Mouse (Mus musculus) stomach, embryonic 16.5 days (tissue): ENCODE data around the gene Naa38. TPM values are rescaled to one million over a fixed set of nuclear protein-coding genes. Genes with fewer than 3 reads are reported as not detected.
A peak's percentile ranks its signal among the peaks of the same experiment; 100 is the strongest.

Experiments
- ATAC-seq: fragments of 200-750 bp; cut with Nextera tagmentation; 2 replicates; pipeline ENCODE4 v1.8.0; 2017; ENCODE audit warnings: moderate number of reproducible peaks, moderate TSS enrichment; ENCODE audit not compliant: insufficient read depth, low FRiP score
- H3K27ac ChIP-seq: fragments of 300-500 bp; sonication (generic); 2 replicates; pipeline ENCODE4 v1.5.1; 2014; ENCODE audit warnings: low read length
- H3K27me3 ChIP-seq: fragments of 300-500 bp; sonication (generic); 2 replicates; pipeline ENCODE4 v1.6.1; 2014; ENCODE audit warnings: low read length, control low read depth, mixed read lengths; ENCODE audit not compliant: control insufficient read depth, insufficient read depth
- H3K36me3 ChIP-seq: fragments of 300-500 bp; sonication (generic); 2 replicates; pipeline ENCODE4 v1.6.1; 2014; ENCODE audit warnings: low read length; ENCODE audit not compliant: control insufficient read depth, insufficient read depth
- H3K4me1 ChIP-seq: fragments of 300-500 bp; sonication (generic); 2 replicates; pipeline ENCODE4 v1.6.1; 2014; ENCODE audit warnings: low read length, control low read depth, mixed read lengths; ENCODE audit not compliant: control insufficient read depth, insufficient read depth
- H3K4me2 ChIP-seq: fragments of 300-500 bp; sonication (generic); 2 replicates; pipeline ENCODE4 v1.6.1; 2014; ENCODE audit warnings: low read depth, low read length, mixed read lengths
- H3K4me3 ChIP-seq: fragments of 300-500 bp; sonication (generic); replicated peaks from 2 replicates; pipeline ENCODE4 v1.5.1; 2014; ENCODE audit warnings: mild to moderate bottlenecking, low read length
- H3K9ac ChIP-seq: fragments of 300-500 bp; sonication (generic); 2 replicates; pipeline ENCODE4 v1.6.1; 2014; ENCODE audit warnings: low read length
- H3K9me3 ChIP-seq: fragments of 300-500 bp; sonication (generic); replicated peaks from 2 replicates; pipeline ENCODE4 v1.6.1; 2016; ENCODE audit warnings: low read length, control low read depth; ENCODE audit not compliant: control insufficient read depth
- WGBS: fragments of 180-500 bp; shearing (Covaris S2); extraction: QIAGEN DNeasy Blood & Tissue Kit; methylation state at CpG from one replicate; pipeline ENCODE4 v1.1.7; 2014; 5-methylcytosine and 5-hydroxymethylcytosine counted together
- polyA plus RNA-seq: library from polyadenylated mRNA; unstranded; fragments of >200 nt; fragmentation: Nextera tagmentation; extraction: Ambion mirVana; gene quantifications from 2 replicates; pipeline ENCODE4 v1.2.1, GENCODE M21; 2015

Naa38 gene
- polyA plus RNA-seq, 1 experiment from 2014 or later: 148 TPM

DNA sequence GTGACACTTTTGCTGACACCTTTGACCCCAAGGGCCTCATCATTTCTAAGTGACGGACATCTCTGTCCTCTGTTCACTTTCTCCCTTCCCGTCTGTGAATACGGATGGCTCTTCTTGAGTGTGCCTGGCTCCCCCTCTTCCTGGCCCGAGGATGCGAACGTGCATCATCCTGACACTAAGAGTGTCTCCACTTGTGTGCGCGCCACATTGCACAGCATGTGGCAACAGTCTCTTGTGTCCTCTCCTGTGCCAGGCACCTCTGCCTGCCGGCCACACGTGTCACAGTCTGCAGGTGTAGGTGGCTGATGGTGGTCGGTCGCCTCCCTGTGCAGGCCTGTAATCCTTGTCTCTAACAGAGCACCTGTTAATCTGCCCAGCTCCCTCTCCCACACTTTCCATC is 23.7 kb upstream of the Naa38 start:
- peak overlapping the region; percentile 5; the same call in 1 of the 2 replicates for H3K9ac ChIP-seq
- H3K9me3 ChIP-seq: no peaks in the 10 kb centered on the region
- no peaks in the 10 kb centered on the region for H3K27me3 ChIP-seq
- ATAC-seq: no peak
- peaks cover 33% of the 10 kb centered on the region for H3K4me1 ChIP-seq
- WGBS: 52% methylated on average over 12 of the region's 12 CpGs
- H3K4me3 ChIP-seq: no peak overlapping the region
- peak overlapping the region; percentile 89 for H3K27ac ChIP-seq
- H3K36me3 ChIP-seq: no peaks in the 10 kb centered on the region; the same call in 1 of the 2 replicates
- H3K4me2 ChIP-seq: peak overlapping the region; percentile 40; the same call in 1 of the 2 replicates

DNA sequence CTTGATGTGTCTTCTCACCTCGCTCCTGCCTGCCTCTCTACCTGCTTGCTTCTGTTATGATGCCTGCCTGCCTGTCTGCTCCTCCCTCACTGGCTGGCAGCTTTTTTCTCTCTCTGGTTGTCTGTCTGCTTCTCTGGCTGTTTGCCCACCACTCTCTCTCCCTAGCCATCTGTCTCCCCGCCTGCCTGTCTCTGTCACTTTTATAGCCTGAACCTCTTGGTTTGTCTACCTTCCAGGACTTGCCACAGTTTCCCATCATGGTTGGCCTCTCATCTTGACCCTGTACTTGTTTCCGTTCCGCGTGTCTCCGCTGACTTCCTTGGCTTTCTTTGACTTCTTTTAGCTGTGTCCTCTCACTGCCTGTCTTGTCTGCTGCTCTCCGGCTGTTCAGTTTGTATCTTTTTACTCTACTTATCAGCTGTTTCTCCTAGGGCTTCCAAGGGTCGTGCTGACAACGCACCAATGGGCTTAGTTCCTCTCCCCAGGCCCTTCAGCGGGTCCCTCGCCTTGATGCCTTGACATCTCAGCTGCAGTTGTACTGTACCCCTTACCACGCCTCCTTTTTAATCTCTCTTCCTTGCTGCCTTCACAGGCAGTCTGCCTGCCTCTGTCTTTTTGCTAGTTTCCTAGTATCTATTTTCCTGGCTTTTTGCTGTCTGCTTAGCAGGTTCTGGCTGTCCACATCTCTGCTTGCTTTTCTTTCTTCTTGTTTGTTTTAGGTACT is 23.1 kb upstream of the Naa38 start:
- Histone ChIP-seq H3K9ac (peak overlapping the region; percentile 5; the same call in 1 of the 2 replicates), H3K4me2 (peak overlapping the region; percentile 27; the same call in 1 of the 2 replicates), H3K4me3 (no peak overlapping the region), H3K36me3 (no peaks in the 10 kb centered on the region; the same call in 1 of the 2 replicates), H3K27ac (peak overlapping the region; percentile 89), H3K4me1 (peaks cover 33% of the 10 kb centered on the region), H3K9me3 (no peaks in the 10 kb centered on the region), H3K27me3 (no peaks in the 10 kb centered on the region)
- no peak for ATAC-seq
- WGBS: 36% methylated on average over 12 of the region's 12 CpGs

DNA sequence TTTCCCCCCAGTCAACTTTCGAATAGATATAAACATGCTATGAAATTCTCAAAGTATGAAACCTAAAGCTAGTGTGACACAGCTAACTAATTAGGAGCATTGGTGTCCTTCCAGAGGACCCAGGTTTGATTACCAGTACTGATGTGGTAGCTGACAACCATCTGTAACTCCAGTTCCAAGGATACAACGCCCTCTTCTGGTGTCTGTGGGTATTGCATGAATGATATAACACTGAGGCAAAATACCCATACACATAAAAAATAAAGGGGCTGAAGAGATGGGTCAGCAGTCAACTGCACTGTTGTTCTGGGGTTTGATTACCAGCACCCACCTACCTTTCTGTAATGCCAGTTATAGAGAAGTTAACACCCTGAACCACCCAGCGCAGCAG is 22.5 kb upstream of the Naa38 start:
- no peak overlapping the region for H3K4me3 ChIP-seq
- no peak overlapping the region for H3K4me2 ChIP-seq
- H3K9me3 ChIP-seq: no peaks in the 10 kb centered on the region
- peak overlapping the region; percentile 89 for H3K27ac ChIP-seq
- 54% methylated on average over 3 of the region's 3 CpGs for WGBS
- H3K27me3 ChIP-seq: no peaks in the 10 kb centered on the region
- ATAC-seq: no peak
- no peak overlapping the region for H3K9ac ChIP-seq
- no peaks in the 10 kb centered on the region; the same call in 1 of the 2 replicates for H3K36me3 ChIP-seq
- H3K4me1 ChIP-seq: peaks cover 33% of the 10 kb centered on the region

DNA sequence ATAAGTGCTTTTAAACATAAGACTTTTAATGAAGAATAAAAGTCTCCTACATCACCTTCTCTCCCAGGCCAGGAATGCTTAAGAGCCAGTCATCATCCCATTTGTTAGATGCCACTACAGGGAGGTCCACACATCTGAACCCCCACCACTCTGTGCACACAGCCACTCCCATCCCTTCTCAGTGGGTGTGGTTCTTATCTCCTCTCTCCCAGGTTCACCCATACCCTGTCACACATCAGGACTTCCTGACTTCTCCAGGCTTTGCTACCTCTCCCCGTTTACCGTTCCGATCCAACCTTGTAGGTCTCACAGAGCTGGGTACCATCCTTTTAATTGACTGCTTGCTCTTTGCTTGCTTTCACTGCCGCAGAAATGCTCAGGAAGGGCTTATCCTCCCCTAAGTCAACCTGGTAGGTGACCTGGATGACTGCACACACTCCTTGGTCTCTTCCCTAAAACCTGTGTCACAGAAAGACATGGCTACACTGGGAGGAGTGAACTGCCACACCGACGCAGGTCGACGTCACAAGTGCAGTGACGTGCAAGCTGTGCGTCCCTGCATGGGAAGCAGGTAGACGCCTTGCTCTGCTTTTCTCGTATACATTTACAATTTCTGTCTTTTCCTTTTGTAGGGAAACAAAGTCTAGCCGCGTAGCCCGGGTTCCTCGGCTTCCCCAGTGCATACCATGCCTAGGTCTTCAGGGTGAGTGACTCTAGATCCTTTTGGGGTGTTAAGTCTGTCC is 21.9 kb upstream of the Naa38 start:
- Histone ChIP-seq H3K9me3 (no peaks in the 10 kb centered on the region), H3K36me3 (no peaks in the 10 kb centered on the region; the same call in 1 of the 2 replicates), H3K4me1 (peaks cover 33% of the 10 kb centered on the region), H3K9ac (peak overlapping the region; percentile 12; the same call in 1 of the 2 replicates), H3K27ac (no peak overlapping the region), H3K4me2 (no peak overlapping the region), H3K4me3 (no peak overlapping the region), H3K27me3 (no peaks in the 10 kb centered on the region)
- no peak for ATAC-seq
- WGBS: 86% methylated on average over 16 of the region's 16 CpGs

DNA sequence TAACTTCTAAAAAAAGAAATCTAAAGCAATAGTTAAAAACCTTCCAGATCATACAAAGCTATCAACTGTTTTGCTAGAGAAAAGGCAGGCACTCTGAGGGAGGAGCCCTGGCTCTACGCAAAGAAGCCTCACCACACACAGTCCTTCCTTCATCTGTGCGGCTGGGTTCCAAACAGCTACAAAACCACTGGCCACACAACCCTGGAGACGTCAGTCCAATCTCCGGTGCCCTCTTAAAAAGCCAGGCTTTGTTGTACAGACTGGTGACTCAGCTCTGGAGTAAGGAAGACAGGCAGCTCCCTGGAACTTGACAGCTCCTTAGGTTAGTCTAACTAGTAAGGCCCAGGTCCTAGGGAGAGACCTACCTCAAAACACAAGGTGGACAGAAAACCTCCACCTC is 19.6 kb upstream of the Naa38 start:
- no peak for ATAC-seq

DNA sequence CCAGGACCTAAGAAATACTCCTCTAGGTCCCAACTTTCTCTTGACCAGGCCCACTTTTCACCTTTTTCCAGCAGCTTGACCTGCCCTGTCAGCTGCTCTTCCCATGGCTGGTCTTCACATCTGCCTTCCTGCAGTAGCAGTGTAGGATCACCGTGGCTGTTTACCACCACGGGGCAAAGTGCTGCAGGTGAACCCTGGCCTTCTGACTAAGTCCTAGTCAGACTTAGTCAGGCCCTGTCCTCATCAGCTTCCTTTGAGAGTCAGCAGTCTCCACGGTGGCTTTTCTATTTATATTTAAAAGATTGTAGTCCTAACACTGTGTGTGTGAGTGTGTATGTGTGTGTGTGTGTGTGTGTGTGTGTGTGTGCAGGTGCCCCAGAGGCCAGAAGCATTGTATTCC is 17.5 kb upstream of the Naa38 start:
- H3K27ac ChIP-seq: no peak overlapping the region
- no peaks in the 10 kb centered on the region for H3K9me3 ChIP-seq
- no peak overlapping the region for H3K4me3 ChIP-seq
- H3K36me3 ChIP-seq: no peaks in the 10 kb centered on the region; the same call in 1 of the 2 replicates
- H3K27me3 ChIP-seq: no peaks in the 10 kb centered on the region
- WGBS: 56% methylated on average over 3 of the region's 3 CpGs
- H3K9ac ChIP-seq: no peak overlapping the region
- H3K4me1 ChIP-seq: peaks cover 9% of the 10 kb centered on the region
- no peak overlapping the region for H3K4me2 ChIP-seq
- ATAC-seq: peak; percentile 52; the same call in 1 of the 2 replicates

More for the DNA sequence above, 19.6 kb upstream of the Naa38 start:
- H3K4me2 ChIP-seq: no peak overlapping the region
- no peaks in the 10 kb centered on the region; the same call in 1 of the 2 replicates for H3K36me3 ChIP-seq
- no peak overlapping the region for H3K4me3 ChIP-seq
- no peak overlapping the region for H3K27ac ChIP-seq
- H3K9me3 ChIP-seq: no peaks in the 10 kb centered on the region
- peaks cover 30% of the 10 kb centered on the region for H3K4me1 ChIP-seq
- 83% methylated on average over 4 of the region's 4 CpGs for WGBS
- H3K9ac ChIP-seq: no peak overlapping the region
- H3K27me3 ChIP-seq: no peaks in the 10 kb centered on the region

DNA sequence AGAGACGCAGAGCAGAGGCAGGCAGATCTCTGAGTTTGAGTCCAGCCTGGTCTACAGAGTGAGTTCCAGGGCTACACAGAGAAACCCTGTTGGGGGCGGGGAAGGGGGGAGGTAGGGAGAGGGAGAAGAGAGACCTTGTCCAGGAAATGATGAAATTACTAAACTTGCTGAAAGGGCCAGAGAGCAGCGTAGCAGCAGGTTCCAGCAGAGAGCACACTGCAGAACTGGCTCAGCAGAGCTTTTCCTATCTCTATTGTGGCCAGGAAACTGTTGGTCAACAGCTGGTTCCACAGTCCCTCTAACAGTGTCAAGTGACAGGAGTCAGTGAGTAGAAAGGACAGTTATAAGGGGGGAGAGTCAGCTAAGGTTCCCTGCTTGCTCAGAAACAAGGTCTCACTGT is 15.7 kb upstream of the Naa38 start:
- no peak overlapping the region for H3K9ac ChIP-seq
- no peak overlapping the region for H3K4me3 ChIP-seq
- no peaks in the 10 kb centered on the region for H3K4me1 ChIP-seq
- no peaks in the 10 kb centered on the region for H3K27me3 ChIP-seq
- no peak overlapping the region for H3K4me2 ChIP-seq
- WGBS: 82% methylated on average over 3 of the region's 3 CpGs
- no peak overlapping the region for H3K27ac ChIP-seq
- no peaks in the 10 kb centered on the region for H3K9me3 ChIP-seq
- H3K36me3 ChIP-seq: no peaks in the 10 kb centered on the region; the same call in 1 of the 2 replicates
- no peak for ATAC-seq

DNA sequence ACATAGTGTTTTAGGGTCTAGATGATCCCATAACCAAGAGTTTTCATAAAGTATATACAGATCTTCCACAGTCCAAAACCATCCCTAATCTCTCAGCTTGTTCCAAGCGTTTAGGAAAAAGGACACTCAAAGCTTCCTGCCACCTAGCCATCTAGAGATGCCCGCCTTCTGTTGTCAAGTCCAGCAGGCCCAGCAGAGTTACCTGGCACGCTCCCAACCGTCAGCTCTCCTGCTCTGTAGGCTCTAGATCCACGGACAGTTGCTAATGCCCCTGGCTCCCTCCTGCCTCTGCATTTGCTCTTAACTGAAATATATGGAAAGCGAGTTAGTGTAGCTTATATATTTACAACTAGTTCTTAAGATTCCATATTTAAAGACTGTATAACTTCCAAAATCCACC is 13.9 kb upstream of the Naa38 start:
- Histone ChIP-seq H3K27me3 (no peaks in the 10 kb centered on the region), H3K36me3 (no peaks in the 10 kb centered on the region; the same call in 1 of the 2 replicates), H3K4me1 (no peaks in the 10 kb centered on the region), H3K9me3 (no peaks in the 10 kb centered on the region), H3K27ac (no peak overlapping the region), H3K4me2 (no peak overlapping the region), H3K4me3 (no peak overlapping the region), H3K9ac (no peak overlapping the region)
- 77% methylated on average over 6 of the region's 6 CpGs for WGBS
- ATAC-seq: no peak

DNA sequence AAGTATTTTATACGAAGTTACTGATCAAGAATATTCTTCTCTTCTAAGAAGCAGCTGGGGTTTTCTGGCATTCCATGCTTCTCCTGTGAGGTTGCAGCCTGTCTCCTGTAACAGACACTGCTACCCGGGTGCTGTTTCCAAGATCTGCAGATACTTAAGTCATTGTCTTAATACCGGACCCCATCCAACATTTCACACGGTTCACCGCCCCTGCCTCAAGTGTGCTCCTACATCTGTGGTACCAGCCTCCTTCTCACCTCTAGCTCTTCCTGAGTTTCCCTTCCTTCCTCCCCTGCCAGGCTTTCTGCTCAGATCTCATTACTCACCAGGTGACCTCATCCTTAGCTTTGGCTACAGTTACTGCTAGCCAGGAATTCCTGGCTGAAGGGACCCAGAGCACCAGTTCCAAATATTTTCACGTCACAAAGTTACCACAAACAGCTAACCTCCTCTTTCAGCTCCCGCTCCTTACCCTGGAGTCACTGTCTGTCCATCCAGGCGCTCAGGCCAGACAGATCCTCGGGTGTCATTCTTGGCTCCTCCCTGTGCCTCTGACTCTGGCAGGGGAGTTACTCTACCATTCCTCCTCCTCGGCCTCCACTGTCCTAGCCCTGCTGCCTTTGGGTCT is 12.7 kb upstream of the Naa38 start:
- ATAC-seq: no peak
- no peak overlapping the region for H3K4me3 ChIP-seq
- H3K27ac ChIP-seq: no peak overlapping the region
- no peak overlapping the region for H3K4me2 ChIP-seq
- 70% methylated on average over 10 of the region's 10 CpGs for WGBS
- H3K9me3 ChIP-seq: no peaks in the 10 kb centered on the region
- H3K9ac ChIP-seq: no peak overlapping the region
- no peaks in the 10 kb centered on the region for H3K36me3 ChIP-seq
- H3K4me1 ChIP-seq: no peaks in the 10 kb centered on the region
- H3K27me3 ChIP-seq: no peaks in the 10 kb centered on the region
